Mouse (Mus musculus) lung, postnatal 10 days (tissue): ENCODE results near the gene Tpst1.

Experiments used
- DNase-seq: peaks from one replicate; pipeline ENCODE4 v3.0.0; 2021

Gene Tpst1

GRCm38 (mm10) chr5:130089626-130090393 is 16.7 kb downstream of the Tpst1 start:
- peak; percentile 27 for DNase-seq

DNA sequence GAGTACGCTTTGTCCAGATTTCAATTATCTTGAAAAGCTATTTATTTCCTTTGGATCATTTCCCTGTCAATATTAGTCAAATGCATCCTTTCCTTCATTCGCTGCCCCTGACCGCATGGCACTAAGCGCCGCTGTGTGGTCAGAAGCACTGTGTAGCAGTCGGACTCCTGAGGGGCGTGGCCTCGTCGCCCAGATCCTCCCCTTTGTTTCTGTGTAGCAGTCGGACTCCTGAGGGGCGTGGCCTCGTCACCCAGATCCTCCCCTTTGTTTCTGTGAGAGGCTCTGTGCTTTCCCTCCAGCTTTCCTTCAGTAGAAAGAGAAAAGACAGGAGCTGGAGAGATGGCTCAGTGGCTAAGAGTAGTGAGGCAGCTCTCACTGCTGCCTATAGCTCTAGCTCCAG is 23.6 kb downstream of the Tpst1 start:
- DNase-seq, result peak; percentile 32

GRCm38 (mm10) chr5:130097837-130098236 is 24.7 kb downstream of the Tpst1 start:
- DNase-seq, result no peak

DNA sequence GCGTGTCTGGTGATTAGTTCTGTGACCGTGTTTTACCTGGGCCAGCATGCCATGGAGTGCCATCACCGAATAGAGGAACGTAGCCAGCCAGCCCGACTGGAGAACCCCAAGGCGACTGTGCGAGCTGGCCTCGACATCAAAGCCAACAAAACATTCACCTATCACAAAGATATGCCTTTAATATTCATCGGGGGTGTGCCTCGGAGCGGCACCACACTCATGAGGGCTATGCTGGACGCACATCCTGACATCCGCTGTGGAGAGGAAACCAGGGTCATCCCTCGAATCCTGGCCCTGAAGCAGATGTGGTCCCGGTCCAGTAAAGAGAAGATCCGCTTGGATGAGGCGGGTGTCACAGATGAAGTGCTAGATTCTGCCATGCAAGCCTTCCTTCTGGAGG is 28.6 kb downstream of the Tpst1 start:
- DNase-seq, result no peak

- DNase-seq, result no peak
Observed at GRCm38 (mm10) chr5:130109348-130109747, 36.2 kb downstream of the Tpst1 start.

- no peak for DNase-seq
Observed at GRCm38 (mm10) chr5:130110632-130111464, 37.7 kb downstream of the Tpst1 start.

DNA sequence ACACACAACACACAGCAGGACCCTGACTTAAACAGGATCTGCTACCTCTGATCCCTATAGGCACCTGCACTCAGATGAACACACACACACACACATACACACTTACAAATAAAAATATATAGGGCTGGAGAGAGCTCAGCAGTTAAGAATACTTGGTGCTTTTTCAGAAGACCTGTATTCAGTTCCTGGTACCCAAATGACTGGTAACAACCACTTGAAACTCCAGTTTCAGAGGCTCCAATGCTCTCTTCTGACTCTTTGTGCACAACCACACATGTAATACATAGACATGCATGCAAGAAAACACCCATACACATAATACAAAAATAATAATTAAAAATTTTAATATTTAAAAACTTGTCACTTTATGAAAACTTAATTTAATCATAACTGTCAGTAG is 39.5 kb downstream of the Tpst1 start:
- DNase-seq, result no peak

- no peak for DNase-seq
Observed at GRCm38 (mm10) chr5:130116116-130116515, 43.0 kb downstream of the Tpst1 start.

DNA sequence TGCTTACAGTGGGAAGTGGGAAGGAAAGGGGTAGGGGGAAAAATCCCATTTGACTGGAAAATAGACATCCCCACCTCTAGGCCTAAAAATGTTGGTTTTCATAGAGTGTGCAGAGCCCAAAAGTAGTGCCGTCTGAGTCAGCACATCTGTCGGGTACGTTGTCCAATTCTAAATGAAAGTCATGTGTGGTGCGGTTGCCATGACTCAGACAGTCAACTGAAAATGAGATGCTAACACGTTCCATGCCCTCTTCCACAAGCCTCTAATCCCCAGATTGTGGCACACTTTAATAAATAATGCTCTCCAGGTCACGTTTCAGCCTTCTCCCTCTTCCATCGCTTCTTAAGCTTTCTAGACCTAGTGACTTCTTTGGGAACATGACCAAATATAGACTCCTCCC is 43.7 kb downstream of the Tpst1 start:
- DNase-seq, result no peak

DNA sequence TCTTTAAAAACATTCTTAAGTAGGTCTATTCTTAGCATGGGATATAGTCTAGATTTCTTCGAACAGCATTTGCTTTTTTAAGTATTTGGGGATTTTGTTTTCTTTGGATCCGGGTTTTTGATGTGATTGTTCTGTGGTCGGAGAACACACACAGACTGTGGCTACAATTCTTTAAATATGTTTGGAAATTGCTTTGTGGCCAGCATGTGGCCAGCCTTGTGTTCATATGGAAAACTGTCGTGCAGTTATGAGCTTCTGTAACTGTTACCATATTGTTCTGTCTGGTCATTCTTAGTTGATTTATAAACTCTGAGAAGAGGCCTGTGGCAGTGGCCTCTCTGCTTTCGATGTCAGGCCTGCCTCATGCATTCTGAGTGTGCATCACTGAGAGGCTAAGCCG is 44.8 kb downstream of the Tpst1 start:
- DNase-seq, result no peak

GRCm38 (mm10) chr5:130119236-130119635 is 46.1 kb downstream of the Tpst1 start:
- DNase-seq, result no peak

GRCm38 (mm10) chr5:130120070-130120736 is 47.1 kb downstream of the Tpst1 start:
- DNase-seq, result no peak

DNA sequence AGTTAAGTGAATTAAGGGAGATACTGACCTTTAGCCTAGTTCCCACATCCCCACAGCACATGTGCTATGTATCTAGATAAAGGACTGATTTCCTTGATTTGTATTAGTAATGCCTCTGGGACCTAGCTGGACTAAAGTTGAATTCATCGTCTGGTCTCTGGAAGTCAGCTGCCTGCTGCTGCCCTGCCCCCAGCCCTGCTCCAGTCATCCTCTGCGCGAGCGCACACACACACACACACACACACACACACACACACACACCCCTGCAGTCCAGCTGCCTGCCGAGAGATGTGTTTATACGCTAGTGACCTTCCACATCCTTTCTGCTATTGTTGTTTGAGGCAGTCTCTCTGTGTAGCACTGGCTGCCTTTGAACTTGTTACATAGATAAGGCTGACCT is 47.8 kb downstream of the Tpst1 start:
- peak; percentile 59 for DNase-seq

DNA sequence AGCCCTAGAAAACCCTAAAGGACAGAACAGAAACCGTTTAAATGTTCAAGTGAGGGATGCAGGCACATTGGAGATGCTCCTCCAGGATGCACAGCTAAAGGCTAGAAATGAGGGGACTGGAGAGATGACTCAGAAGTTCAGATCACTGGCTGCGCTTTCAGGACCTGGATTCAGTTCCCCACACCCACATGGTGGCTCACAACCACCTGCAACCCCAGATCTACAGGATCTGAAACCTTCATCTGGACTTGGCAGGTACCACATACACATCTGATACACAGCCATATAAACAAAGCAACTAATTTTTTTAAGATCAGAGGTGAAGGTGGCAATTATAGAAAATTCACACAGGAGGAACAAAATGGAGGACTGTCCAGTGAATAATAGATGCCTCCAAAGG is 49.2 kb downstream of the Tpst1 start:
- DNase-seq, result no peak

GRCm38 (mm10) chr5:130124271-130124670 is 51.1 kb downstream of the Tpst1 start:
- no peak for DNase-seq

DNA sequence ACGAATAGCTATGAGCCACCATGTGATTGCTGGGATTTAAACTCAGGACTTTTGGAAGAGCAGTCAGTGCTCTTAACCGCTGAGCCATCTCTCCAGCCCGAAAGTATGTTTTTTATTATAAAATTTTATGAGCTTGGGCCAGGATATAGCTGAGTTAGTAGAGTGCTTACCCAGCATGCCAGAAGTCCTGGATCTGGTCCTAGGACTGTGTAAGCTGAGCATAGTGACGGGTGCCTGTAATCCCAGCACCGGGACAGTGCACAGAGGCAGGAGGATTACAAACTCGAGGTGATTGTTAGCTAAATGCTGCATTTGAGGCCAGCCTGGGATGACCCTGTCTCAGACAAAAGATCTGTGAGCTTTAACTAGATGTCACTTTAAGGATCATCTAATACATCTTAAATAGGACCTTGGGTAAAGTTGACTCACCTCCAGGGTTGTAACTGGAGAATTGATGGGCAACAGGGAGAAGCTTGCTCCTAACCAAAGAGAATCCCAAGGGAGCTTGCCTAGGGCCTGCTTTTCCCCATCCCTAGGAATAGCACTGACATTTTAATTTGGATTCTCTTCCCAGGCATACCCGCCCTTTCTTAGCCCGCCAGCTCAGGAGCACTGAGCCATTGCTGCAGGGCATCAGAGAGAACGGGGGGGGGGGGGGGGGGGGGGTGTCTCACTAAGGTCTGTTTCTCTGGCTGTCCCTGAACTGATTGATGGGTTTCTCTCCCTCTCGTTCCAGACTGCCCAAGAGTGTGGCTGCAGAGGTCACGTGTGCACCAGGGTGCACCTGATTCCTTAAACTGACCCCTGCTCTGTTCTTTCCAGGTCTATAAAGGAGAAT is 55.8 kb downstream of the Tpst1 start:
- no peak for DNase-seq

- DNase-seq, result no peak
Observed at GRCm38 (mm10) chr5:130129524-130129793, 56.3 kb downstream of the Tpst1 start.

DNA sequence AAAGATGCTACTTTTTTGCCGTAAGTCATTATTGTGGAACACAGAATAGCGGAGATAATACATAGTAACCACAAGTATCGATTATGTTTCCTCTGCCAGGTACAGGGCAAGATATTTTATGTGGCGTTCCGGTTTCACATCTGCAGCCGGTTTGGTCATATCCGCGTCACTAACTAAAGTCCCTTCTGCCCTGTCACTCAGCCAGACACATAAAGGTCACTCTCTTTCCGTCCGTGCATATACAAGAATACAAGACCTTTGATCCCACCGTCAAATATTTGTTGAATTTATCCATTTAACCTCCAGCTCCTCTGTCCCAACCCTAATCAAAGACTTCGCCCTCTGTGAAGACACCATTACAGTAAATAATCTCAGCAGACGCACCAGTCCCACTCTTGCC is 63.5 kb downstream of the Tpst1 start:
- no peak for DNase-seq

GRCm38 (mm10) chr5:130139393-130139792 is 66.3 kb downstream of the Tpst1 start:
- peak; percentile 87 for DNase-seq

- DNase-seq, result no peak
Observed at GRCm38 (mm10) chr5:130141138-130141537, 68.0 kb downstream of the Tpst1 start.

- peak; percentile 43 for DNase-seq
Observed at GRCm38 (mm10) chr5:130142041-130142440, 68.9 kb downstream of the Tpst1 start.

- DNase-seq, result no peak
Observed at GRCm38 (mm10) chr5:130143101-130143500, 70.0 kb downstream of the Tpst1 start.

GRCm38 (mm10) chr5:130143977-130144333 is 70.8 kb downstream of the Tpst1 start:
- peak; percentile 85 for DNase-seq
